Mouse (Mus musculus) thymus, postnatal 0 days (tissue): ENCODE measurements at regions not wholly inside any gene's neighbourhood (a gene's known extent, or its start where the extent isn't known, plus 50 kb on each side); places are given as distances from the start of the nearest gene placed in this dataset.

Experiments used
- DNase-seq: peaks from one replicate; pipeline ENCODE4 v3.0.0-alpha.2; 2015; ENCODE audit warnings: low spot score

GRCm38 (mm10) chr4:54282934-54283333, 457.1 kb downstream of the Tmem38b start:
- DNase-seq = no peak

GRCm38 (mm10) chr4:54313804-54314203, 488.0 kb downstream of the Tmem38b start:
- no peak for DNase-seq

- no peak for DNase-seq
Measured at GRCm38 (mm10) chr4:54324851-54325250, 499.0 kb downstream of the Tmem38b start.

- no peak for DNase-seq
Measured at GRCm38 (mm10) chr4:54328273-54328672, 502.4 kb downstream of the Tmem38b start.

- no peak for DNase-seq
Measured at GRCm38 (mm10) chr4:54328711-54329427, 503.0 kb downstream of the Tmem38b start.

GRCm38 (mm10) chr4:54330686-54331085, 504.8 kb downstream of the Tmem38b start:
- DNase-seq = no peak

GRCm38 (mm10) chr4:54331588-54332211, 505.9 kb downstream of the Tmem38b start:
- DNase-seq = no peak

GRCm38 (mm10) chr4:54332261-54332660, 506.4 kb downstream of the Tmem38b start:
- no peak for DNase-seq

GRCm38 (mm10) chr4:54338556-54338955, 512.7 kb downstream of the Tmem38b start:
- DNase-seq = no peak

- no peak for DNase-seq
Measured at GRCm38 (mm10) chr4:54340106-54340505, 514.3 kb downstream of the Tmem38b start.

GRCm38 (mm10) chr4:54353657-54354390, 528.0 kb downstream of the Tmem38b start:
- no peak for DNase-seq

GRCm38 (mm10) chr4:54354391-54354726, 528.5 kb downstream of the Tmem38b start:
- no peak for DNase-seq

- DNase-seq = no peak
Measured at GRCm38 (mm10) chr4:54355381-54356040, 529.7 kb downstream of the Tmem38b start.

- DNase-seq = no peak
Measured at GRCm38 (mm10) chr4:54356041-54356427, 530.2 kb downstream of the Tmem38b start.

- DNase-seq = no peak
Measured at GRCm38 (mm10) chr4:54370909-54371308, 545.1 kb downstream of the Tmem38b start.

- DNase-seq = no peak
Measured at GRCm38 (mm10) chr4:54371418-54371957, 545.6 kb downstream of the Tmem38b start.

GRCm38 (mm10) chr4:54373606-54374005, 547.8 kb downstream of the Tmem38b start:
- no peak for DNase-seq

GRCm38 (mm10) chr4:54374457-54374856, 548.6 kb downstream of the Tmem38b start:
- no peak for DNase-seq

- no peak for DNase-seq
Measured at GRCm38 (mm10) chr4:54387460-54387859, 557.4 kb upstream of the Zfp462 start.

GRCm38 (mm10) chr4:54391536-54392208, 553.2 kb upstream of the Zfp462 start:
- no peak for DNase-seq

GRCm38 (mm10) chr4:54406151-54406550, 538.7 kb upstream of the Zfp462 start:
- no peak for DNase-seq
